Mouse (Mus musculus) heart, embryonic 10.5 days (tissue): Measurements from ENCODE around the gene Uhmk1. TPM values are rescaled to one million over a fixed set of nuclear protein-coding genes. Genes with fewer than 3 reads are reported as not detected.

Source experiments
- DNase-seq: peaks from one replicate; pipeline ENCODE4 v3.0.0-alpha.2; 2017; ENCODE audit warnings: low spot score
- H3K27ac ChIP-seq: fragments of 300-500 bp; sonication (generic); 2 replicates; pipeline ENCODE4 v1.5.1; 2016; ENCODE audit warnings: mild to moderate bottlenecking
- H3K27me3 ChIP-seq: fragments of 300-500 bp; sonication (generic); 2 replicates; pipeline ENCODE4 v1.6.1; 2016; ENCODE audit warnings: mild to moderate bottlenecking; ENCODE audit not compliant: poor library complexity, insufficient read depth, severe bottlenecking
- H3K36me3 ChIP-seq: fragments of 300-500 bp; sonication (generic); 2 replicates; pipeline ENCODE4 v1.6.1; 2016; ENCODE audit warnings: mild to moderate bottlenecking, moderate library complexity
- H3K4me1 ChIP-seq: fragments of 300-500 bp; sonication (generic); 2 replicates; pipeline ENCODE4 v1.6.1; 2016; ENCODE audit warnings: mild to moderate bottlenecking
- H3K4me3 ChIP-seq: fragments of 300-500 bp; sonication (generic); 2 replicates; pipeline ENCODE4 v1.5.1; 2016; ENCODE audit warnings: mild to moderate bottlenecking, moderate library complexity
- H3K9me3 ChIP-seq: fragments of 300-500 bp; sonication (generic); 2 replicates; pipeline ENCODE4 v1.6.1; 2016; ENCODE audit warnings: mild to moderate bottlenecking, moderate library complexity
- WGBS: fragments of 180-500 bp; shearing (Covaris S2); methylation state at CpG from one replicate; pipeline ENCODE4 v1.1.7; 2016; 5-methylcytosine and 5-hydroxymethylcytosine counted together
- polyA plus RNA-seq: library from polyadenylated mRNA; unstranded; fragments of >200 nt; fragmentation: Nextera tagmentation; extraction: Ambion mirVana; gene quantifications from 2 replicates; pipeline ENCODE4 v1.2.1, GENCODE M21; 2016

Gene Uhmk1
- polyA plus RNA-seq, 1 experiment from 2014 or later: 8.6 TPM

DNA sequence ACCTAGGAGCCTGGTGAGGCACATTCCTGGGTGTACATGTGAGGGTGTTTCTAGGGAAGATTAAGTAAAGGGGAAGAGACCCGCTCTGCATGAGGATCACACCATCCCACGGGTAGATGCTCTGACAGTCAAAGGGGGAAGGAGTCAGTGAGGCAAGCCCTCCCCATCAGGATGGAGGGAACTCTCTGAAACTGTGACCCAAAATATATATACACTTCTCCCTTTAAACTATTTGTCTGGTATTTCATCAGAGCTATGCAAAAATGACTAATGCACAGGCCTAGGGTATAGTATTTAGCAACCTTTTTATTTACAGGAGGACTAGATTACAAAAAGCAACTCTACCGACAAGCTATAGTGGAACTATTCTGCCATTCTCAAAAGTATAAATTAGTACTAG lies 50.3 kb downstream of the Uhmk1 start:
- Histone ChIP-seq H3K4me1 (peaks cover 11% of the 10 kb centered on the region; the same call in 1 of the 2 replicates), H3K27ac (no peak overlapping the region), H3K27me3 (no peaks in the 10 kb centered on the region), H3K9me3 (no peaks in the 10 kb centered on the region), H3K4me3 (no peak overlapping the region), H3K36me3 (peaks cover 46% of the 10 kb centered on the region)
- DNase-seq: no peak
- WGBS: 87% methylated on average over 3 of the region's 3 CpGs

DNA sequence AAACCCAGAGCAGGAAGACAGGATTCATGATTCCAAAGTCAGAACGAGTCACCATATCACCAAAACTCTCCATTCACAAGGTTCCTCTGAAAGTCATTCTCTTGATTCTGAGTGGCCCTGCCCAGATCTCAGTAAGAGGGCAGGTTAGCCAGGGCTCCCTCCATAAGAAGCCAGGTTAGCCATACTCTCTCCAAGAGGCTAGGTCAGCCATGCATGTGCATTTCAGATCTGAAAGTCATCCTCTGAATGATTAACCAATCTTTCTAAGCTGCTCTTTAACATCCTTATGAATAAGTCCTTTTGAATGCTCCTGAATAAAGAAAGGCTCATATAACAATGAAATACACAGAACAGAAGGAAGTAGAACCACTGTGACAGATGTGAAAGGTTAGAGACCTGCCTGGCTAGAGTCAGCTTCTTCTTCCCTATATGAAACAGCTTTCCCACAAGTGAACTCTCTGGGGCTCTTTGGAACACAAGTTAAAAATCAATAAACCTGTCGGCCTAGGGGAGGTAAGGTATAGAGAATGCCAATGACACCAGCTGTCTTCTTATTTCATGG lies 51.1 kb downstream of the Uhmk1 start:
- Histone ChIP-seq H3K27me3 (no peaks in the 10 kb centered on the region), H3K27ac (no peak overlapping the region), H3K9me3 (no peaks in the 10 kb centered on the region), H3K4me1 (peaks cover 5% of the 10 kb centered on the region; the same call in 1 of the 2 replicates), H3K36me3 (peaks cover 49% of the 10 kb centered on the region), H3K4me3 (no peak overlapping the region)
- DNase-seq: no peak
- 87% methylated on average over 2 of the region's 2 CpGs for WGBS

DNA sequence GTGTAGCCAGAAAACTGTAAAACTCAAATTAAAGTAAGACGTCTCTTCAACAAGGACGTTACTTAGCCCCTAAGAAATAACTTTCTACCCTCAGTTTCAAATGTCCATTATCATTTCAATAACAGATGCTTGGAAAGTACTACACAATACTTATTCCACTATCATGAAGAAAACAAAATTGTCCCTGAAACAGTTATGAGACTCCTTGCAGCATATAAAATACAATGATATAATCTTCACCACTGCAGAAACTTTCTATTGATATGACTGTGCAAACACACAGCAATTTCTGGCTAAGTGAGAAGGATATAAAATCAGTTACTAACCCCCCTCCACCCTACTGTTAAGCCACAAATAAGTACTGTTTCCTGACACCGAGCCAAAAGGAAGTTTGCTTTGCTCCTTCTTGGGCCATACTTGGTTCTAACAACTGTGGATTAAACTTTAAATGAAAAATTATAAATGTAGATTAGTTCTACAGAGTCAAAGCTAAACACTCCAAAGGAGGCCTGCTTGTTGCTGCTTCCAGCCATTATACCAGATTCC lies 51.7 kb downstream of the Uhmk1 start:
- Histone ChIP-seq H3K27ac (no peak overlapping the region), H3K27me3 (no peaks in the 10 kb centered on the region), H3K4me1 (no peaks in the 10 kb centered on the region; the same call in 1 of the 2 replicates), H3K36me3 (peaks cover 55% of the 10 kb centered on the region), H3K9me3 (no peaks in the 10 kb centered on the region), H3K4me3 (no peak overlapping the region)
- WGBS: 88% methylated on average over 3 of the region's 3 CpGs
- no peak for DNase-seq

DNA sequence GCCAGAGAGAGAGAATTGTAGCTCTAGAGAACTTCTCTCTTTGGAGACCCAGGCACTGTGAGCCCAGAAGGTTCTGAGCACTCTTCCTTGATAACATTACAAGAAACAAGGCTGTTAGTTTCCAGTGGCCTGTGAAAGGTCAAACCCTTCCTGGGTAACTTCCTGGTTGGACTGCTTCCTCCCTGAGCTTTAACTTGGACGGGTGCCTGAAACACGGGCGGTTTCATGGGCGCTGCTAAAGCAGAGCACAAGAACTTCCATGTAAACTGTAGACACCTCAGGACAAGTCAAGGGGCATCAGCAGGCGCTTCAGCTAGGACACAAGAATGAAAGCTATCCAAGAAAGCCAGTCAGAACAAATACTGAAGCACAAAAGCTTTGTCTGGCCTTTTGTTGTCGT lies 53.3 kb downstream of the Uhmk1 start:
- no peaks in the 10 kb centered on the region for H3K4me1 ChIP-seq
- no peak overlapping the region; the same call in 1 of the 2 replicates for H3K27ac ChIP-seq
- WGBS: 83% methylated on average over 6 of the region's 6 CpGs
- H3K9me3 ChIP-seq: no peaks in the 10 kb centered on the region
- H3K4me3 ChIP-seq: no peak overlapping the region
- H3K36me3 ChIP-seq: peaks cover 69% of the 10 kb centered on the region
- no peaks in the 10 kb centered on the region for H3K27me3 ChIP-seq
- no peak for DNase-seq

DNA sequence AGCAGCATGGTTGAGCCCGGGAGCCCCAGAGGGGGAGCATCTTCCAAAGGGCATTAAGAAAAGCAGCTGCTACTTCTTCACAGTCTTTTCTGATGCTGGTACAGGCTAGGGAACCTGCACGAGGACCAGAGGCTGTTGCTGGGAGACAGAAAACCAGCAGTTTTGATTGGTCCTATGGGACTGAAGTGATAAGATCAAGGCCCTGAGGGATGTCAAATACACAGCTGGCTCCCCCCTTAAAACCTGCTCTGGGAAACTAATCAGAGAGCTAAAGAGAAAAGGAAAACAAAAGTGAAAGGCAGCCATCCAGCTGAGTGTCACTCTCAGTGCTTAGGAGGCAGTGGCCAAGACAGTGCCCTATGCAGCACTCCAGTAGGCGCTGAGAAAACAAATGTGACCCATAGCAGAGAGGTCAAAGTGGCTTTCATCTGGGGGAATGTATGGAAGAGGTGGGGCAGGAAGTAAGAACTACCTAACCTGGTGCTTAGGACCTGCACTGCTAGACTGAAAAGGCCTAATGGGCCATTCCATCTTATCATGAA lies 54.7 kb downstream of the Uhmk1 start:
- Histone ChIP-seq H3K36me3 (peaks cover 69% of the 10 kb centered on the region), H3K27me3 (no peaks in the 10 kb centered on the region)
- WGBS: 78% methylated on average over 3 of the region's 3 CpGs

DNA sequence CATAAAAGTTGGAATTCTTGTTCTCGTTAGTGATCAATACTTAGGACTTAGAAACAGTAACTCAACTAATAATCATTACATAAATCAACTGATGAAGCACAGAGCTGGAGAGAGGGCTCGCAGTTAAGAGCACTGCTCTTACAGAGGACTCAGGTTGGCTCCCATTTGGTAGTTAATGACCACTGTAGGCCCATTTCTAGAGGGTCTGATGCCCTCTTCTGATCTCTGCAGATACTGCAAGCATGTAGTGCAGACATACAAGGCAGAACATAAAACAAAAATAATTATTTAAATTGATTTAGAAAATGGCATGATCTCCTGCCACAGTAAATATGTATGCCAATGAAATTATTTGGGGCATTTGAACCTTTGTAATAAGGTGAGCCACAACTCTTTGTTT lies 55.5 kb downstream of the Uhmk1 start:
- Histone ChIP-seq H3K36me3 (peaks cover 70% of the 10 kb centered on the region), H3K27ac (no peak overlapping the region), H3K9me3 (no peaks in the 10 kb centered on the region), H3K4me1 (no peaks in the 10 kb centered on the region), H3K4me3 (no peak overlapping the region), H3K27me3 (no peaks in the 10 kb centered on the region)
- 87% methylated on average over 2 of the region's 2 CpGs for WGBS
- DNase-seq: no peak

More for the DNA sequence above, 54.7 kb downstream of the Uhmk1 start:
- H3K27ac ChIP-seq: no peak overlapping the region
- DNase-seq: no peak
- H3K4me3 ChIP-seq: no peak overlapping the region
- H3K9me3 ChIP-seq: no peaks in the 10 kb centered on the region
- no peaks in the 10 kb centered on the region for H3K4me1 ChIP-seq

DNA sequence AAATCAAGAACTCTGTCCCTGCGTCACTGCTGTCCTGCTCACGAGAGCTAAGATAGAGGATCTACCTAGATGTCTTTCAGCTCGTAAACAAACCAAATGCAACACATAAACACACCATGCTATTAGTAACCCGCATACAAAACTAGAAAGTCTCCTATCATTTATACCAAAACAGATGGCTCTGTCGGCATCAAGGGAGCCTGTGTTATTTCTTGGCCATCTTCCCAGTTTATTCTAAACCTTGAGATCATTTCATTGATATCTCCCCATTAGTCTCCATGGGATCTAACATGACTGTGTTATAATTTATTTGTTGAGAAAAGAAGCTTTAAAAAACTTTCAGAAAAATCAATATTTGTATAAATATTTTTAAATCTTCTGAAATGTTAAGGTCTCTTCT lies 59.4 kb downstream of the Uhmk1 start:
- no peaks in the 10 kb centered on the region for H3K4me1 ChIP-seq
- no peaks in the 10 kb centered on the region for H3K9me3 ChIP-seq
- H3K36me3 ChIP-seq: peaks cover 49% of the 10 kb centered on the region
- no peak overlapping the region for H3K4me3 ChIP-seq
- WGBS: 92% methylated on average over 5 of the region's 5 CpGs
- no peaks in the 10 kb centered on the region for H3K27me3 ChIP-seq
- no peak for DNase-seq
- H3K27ac ChIP-seq: no peak overlapping the region

DNA sequence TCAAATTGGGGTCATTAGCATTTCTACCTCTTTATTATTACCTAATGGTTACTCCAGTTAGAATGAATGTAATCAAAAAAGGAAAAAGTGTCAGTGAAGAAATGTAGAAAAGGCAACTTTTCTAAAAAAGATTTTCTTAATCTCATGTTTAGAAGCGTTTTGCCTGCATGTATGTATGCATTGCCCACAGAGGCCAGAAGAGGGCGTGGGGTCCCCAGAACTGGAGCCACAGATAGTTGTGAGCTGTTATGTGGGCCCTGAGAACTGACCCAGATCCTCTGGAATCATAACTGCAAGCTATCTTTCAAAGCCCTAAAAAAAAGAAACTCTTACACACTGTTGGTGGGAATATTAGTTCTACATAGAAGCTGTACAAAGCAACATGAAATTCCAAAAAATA lies 59.9 kb downstream of the Uhmk1 start:
- H3K4me3 ChIP-seq: no peak overlapping the region
- no peaks in the 10 kb centered on the region for H3K27me3 ChIP-seq
- H3K4me1 ChIP-seq: no peaks in the 10 kb centered on the region
- no peak for DNase-seq
- H3K27ac ChIP-seq: no peak overlapping the region
- H3K36me3 ChIP-seq: peaks cover 47% of the 10 kb centered on the region
- WGBS: 70% methylated on average over 2 of the region's 2 CpGs
- no peaks in the 10 kb centered on the region for H3K9me3 ChIP-seq

DNA sequence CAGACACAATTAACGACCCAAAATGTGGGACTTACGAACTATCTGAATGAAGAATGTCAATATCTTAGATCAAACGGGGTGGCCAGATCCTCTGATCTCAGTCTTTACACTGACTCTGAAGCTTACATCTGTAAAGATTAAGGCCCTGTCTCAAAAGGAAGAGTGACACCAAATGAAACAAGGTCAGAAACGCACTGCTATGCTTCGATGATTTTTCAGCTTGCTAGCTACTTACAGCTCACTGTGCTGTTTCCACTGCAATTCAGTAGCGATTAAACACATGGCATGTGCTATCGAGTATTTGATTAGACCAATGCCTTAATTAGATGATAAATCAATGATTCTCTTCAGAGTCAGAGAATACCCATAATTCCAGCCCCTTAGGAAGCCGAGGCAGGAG lies 61.2 kb downstream of the Uhmk1 start:
- 89% methylated on average over 8 of the region's 8 CpGs for WGBS
- no peak overlapping the region for H3K4me3 ChIP-seq

DNA sequence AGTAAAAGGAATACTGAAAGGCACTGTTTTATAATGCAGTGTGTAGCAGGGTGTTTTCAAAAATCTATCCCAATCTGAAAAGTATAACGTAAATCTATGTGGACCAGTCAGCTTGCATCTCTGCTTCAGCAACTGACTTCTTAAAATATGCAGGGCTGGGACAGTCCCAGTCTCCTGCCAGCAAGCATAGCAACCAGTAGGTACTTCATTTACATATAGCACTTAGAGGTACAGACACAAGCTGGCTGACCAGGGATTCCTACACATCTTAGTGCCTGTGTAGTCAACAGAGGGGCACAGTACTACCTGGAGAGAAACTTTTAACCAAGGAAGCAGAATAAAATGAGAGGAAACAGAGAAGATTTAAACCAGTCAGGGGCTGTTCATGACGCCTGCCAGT lies 62.6 kb downstream of the Uhmk1 start:
- H3K27me3 ChIP-seq: no peaks in the 10 kb centered on the region
- H3K9me3 ChIP-seq: no peaks in the 10 kb centered on the region
- H3K4me3 ChIP-seq: no peak overlapping the region
- no peak overlapping the region for H3K27ac ChIP-seq
- no peak for DNase-seq
- H3K4me1 ChIP-seq: peaks cover 10% of the 10 kb centered on the region; the same call in 1 of the 2 replicates
- 90% methylated on average over 2 of the region's 2 CpGs for WGBS
- H3K36me3 ChIP-seq: peaks cover 50% of the 10 kb centered on the region

More for the DNA sequence above, 61.2 kb downstream of the Uhmk1 start:
- H3K36me3 ChIP-seq: peaks cover 53% of the 10 kb centered on the region
- DNase-seq: no peak
- no peaks in the 10 kb centered on the region for H3K9me3 ChIP-seq
- H3K27me3 ChIP-seq: no peaks in the 10 kb centered on the region
- 0 out of 2 replicates have a peak, but pooled peaks cover 3% of the 10 kb centered on the region for H3K4me1 ChIP-seq
- no peak overlapping the region for H3K27ac ChIP-seq

DNA sequence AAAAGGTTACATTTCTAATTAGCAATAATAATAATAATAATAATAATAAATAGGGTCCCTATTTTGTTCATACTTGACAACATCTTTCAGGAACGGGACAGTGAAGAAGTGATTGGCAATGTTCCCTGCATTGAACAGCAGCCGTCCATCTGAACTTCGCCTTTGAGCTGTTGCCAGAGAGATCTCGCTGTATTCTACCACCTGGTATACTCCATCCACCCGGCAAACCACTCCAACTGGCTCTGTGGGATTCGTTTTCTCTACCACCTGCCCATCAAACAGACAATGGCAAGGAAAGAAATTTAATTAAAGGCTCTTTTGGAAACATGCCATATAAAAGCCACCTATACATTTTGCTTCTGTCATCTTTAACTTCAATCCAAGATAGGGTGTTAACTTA lies 64.3 kb downstream of the Uhmk1 start:
- Histone ChIP-seq H3K4me3 (no peak overlapping the region), H3K27ac (no peak overlapping the region), H3K4me1 (peaks cover 11% of the 10 kb centered on the region; the same call in 1 of the 2 replicates), H3K9me3 (no peaks in the 10 kb centered on the region), H3K27me3 (no peaks in the 10 kb centered on the region), H3K36me3 (peaks cover 44% of the 10 kb centered on the region)
- no peak for DNase-seq
- WGBS: 91% methylated on average over 6 of the region's 6 CpGs

DNA sequence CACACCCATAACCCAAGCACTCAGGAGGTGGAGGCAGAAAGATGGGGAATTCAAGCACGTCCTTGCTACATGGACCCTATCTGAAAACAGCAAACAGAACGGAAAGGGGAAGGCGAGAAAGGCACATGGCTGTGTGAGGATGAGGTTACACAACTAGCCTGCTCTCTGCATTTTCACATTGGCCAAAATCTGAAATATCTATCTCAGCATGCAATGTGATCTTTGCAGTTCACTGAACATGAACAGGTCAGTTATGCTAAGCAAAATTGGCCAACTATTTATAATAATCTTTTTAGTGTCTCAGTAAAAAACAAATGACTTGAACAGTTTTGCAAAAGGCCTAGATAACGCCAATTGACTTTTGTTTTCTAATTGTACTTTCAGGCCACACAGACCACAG lies 65.4 kb downstream of the Uhmk1 start:
- 84% methylated on average over 4 of the region's 4 CpGs for WGBS
- peaks cover 11% of the 10 kb centered on the region; the same call in 1 of the 2 replicates for H3K4me1 ChIP-seq
- DNase-seq: no peak
- H3K4me3 ChIP-seq: no peak overlapping the region
- peaks cover 40% of the 10 kb centered on the region for H3K36me3 ChIP-seq
- no peaks in the 10 kb centered on the region for H3K9me3 ChIP-seq
- no peak overlapping the region for H3K27ac ChIP-seq
- no peaks in the 10 kb centered on the region for H3K27me3 ChIP-seq

DNA sequence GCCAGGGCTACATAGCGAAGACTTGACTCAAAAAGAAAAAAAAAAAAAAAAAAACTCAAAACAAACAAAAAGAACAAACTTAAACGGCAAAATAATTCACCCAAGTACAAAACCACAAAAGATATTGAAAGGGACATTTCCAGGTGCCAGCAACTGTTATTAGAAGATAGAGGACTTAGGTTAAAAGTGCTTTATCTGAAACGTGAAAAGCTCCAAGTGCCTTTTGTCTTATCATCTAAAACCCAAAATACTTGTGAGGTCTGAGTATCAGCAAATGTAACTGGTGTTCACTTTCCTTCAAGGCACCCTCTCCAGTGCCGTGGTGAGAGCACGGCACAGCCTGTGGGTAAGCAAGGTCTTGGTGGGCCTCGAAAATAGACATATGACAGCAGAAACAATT lies 66.7 kb downstream of the Uhmk1 start:
- H3K36me3 ChIP-seq: peaks cover 42% of the 10 kb centered on the region
- DNase-seq: no peak
- WGBS: 59% methylated on average over 6 of the region's 6 CpGs
- no peak overlapping the region for H3K27ac ChIP-seq
- peaks cover 11% of the 10 kb centered on the region; the same call in 1 of the 2 replicates for H3K4me1 ChIP-seq
- H3K27me3 ChIP-seq: no peaks in the 10 kb centered on the region
- H3K4me3 ChIP-seq: no peak overlapping the region
- H3K9me3 ChIP-seq: no peaks in the 10 kb centered on the region
